Mouse (Mus musculus): ENCODE results near the gene Pofut1. TPM values are rescaled to one million over a fixed set of nuclear protein-coding genes. Genes with fewer than 3 reads are reported as not detected.

The Pofut1 gene
- polyA plus RNA-seq, 1 experiment = 18.7 TPM

GRCm38 (mm10) chr2:153290938-153291928 lies 49.9 kb downstream of the Pofut1 start, which contains the start of gene Kif3b:
TSS of gene Kif3b (plus strand) at chr2:153291413.
- H3K27ac ChIP-seq (ENCODE audit: insufficient read depth, low read length) = peak within 1 kb of the TSS; percentile 39
- 1% methylated on average over 63 of the region's 63 CpGs for WGBS
- peak; percentile 74 to 86 for DNase-seq (ENCODE audit: low read depth in 1 of 2, low spot score in 2 of 2)
- H3K36me3 ChIP-seq (ENCODE audit: control insufficient read depth, insufficient read depth, low read length) = no peaks in the 10 kb centered on the region
- peaks cover 8% of the 10 kb centered on the region; the same call in 1 of the 2 replicates for H3K4me1 ChIP-seq (ENCODE audit: control insufficient read depth, insufficient read depth, insufficient read length)
- TF ChIP-seq POLR2A (IDR thresholded peaks at IDR 0.05; ENCODE audit: low read depth, low read length) = peak; percentile 7; the same call in 1 of the 2 replicates
- TF ChIP-seq CTCF (IDR thresholded peaks at IDR 0.05; ENCODE audit: extremely low read depth, insufficient read depth, insufficient read length, insufficient replicate concordance) = no peak
- peak within 1 kb of the TSS; percentile 68 for H3K4me3 ChIP-seq (ENCODE audit: extremely low read depth, insufficient read depth, insufficient read length)
- no peaks in the 10 kb centered on the region for H3K27me3 ChIP-seq (ENCODE audit: control insufficient read depth, insufficient read depth, low read length)

- TF ChIP-seq CTCF (IDR thresholded peaks at IDR 0.05; ENCODE audit: extremely low read depth, insufficient read depth, insufficient read length, insufficient replicate concordance) (no peak), POLR2A (IDR thresholded peaks at IDR 0.05; ENCODE audit: low read depth, low read length) (no peak)
- Histone ChIP-seq H3K27me3 (ENCODE audit: control insufficient read depth, insufficient read depth, low read length) (no peaks in the 10 kb centered on the region), H3K4me1 (ENCODE audit: control insufficient read depth, insufficient read depth, insufficient read length) (peaks cover 8% of the 10 kb centered on the region; the same call in 1 of the 2 replicates), H3K36me3 (ENCODE audit: control insufficient read depth, insufficient read depth, low read length) (no peaks in the 10 kb centered on the region), H3K4me3 (ENCODE audit: extremely low read depth, insufficient read depth, insufficient read length) (no peak overlapping the region), H3K27ac (ENCODE audit: insufficient read depth, low read length) (no peak overlapping the region)
- DNase-seq (ENCODE audit: low read depth in 1 of 2, low spot score in 2 of 2) = no peak
- WGBS = 34% methylated on average over 7 of the region's 7 CpGs
These were observed 51.0 kb downstream of the Pofut1 start for GRCm38 (mm10) chr2:153292305-153292861.

- no peak for DNase-seq (ENCODE audit: low read depth in 1 of 2, low spot score in 2 of 2)
- no peaks in the 10 kb centered on the region for H3K27me3 ChIP-seq (ENCODE audit: control insufficient read depth, insufficient read depth, low read length)
- H3K4me1 ChIP-seq (ENCODE audit: control insufficient read depth, insufficient read depth, insufficient read length) = peaks cover 10% of the 10 kb centered on the region; the same call in 1 of the 2 replicates
- H3K36me3 ChIP-seq (ENCODE audit: control insufficient read depth, insufficient read depth, low read length) = no peaks in the 10 kb centered on the region
- H3K4me3 ChIP-seq (ENCODE audit: extremely low read depth, insufficient read depth, insufficient read length) = no peak overlapping the region
- H3K27ac ChIP-seq (ENCODE audit: insufficient read depth, low read length) = no peak overlapping the region
- TF ChIP-seq POLR2A (IDR thresholded peaks at IDR 0.05; ENCODE audit: low read depth, low read length) = no peak
- TF ChIP-seq CTCF (IDR thresholded peaks at IDR 0.05; ENCODE audit: extremely low read depth, insufficient read depth, insufficient read length, insufficient replicate concordance) = no peak
- 91% methylated on average over 4 of the region's 4 CpGs for WGBS
These were observed 53.9 kb downstream of the Pofut1 start for GRCm38 (mm10) chr2:153295196-153295595.

DNA sequence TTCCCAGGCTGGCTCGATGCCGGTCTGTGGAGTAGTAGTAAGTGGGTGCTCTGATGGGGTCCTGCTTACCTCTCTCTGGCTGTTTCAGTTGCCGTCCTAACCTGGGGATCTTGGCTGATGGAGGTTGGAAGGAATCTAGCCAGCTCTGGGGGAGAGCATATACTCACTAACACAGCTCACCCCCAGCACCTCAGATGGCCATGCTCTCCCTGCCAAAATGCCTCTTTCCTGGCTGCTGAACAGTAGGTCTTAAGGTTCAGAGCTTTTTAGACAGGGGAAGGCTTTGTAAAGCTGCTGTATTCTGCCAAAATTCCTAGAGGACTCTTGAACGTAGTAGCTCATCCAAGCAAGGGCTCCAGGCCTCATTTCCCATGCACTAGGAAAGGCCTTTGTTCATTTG lies 56.4 kb downstream of the Pofut1 start:
- no peak overlapping the region for H3K4me3 ChIP-seq (ENCODE audit: extremely low read depth, insufficient read depth, insufficient read length)

GRCm38 (mm10) chr2:153298460-153298859 lies 57.1 kb downstream of the Pofut1 start:
- 60% methylated on average over 4 of the region's 4 CpGs for WGBS
- no peak overlapping the region for H3K4me3 ChIP-seq (ENCODE audit: extremely low read depth, insufficient read depth, insufficient read length)
- H3K36me3 ChIP-seq (ENCODE audit: control insufficient read depth, insufficient read depth, low read length) = no peaks in the 10 kb centered on the region
- peaks cover 6% of the 10 kb centered on the region; the same call in 1 of the 2 replicates for H3K4me1 ChIP-seq (ENCODE audit: control insufficient read depth, insufficient read depth, insufficient read length)
- no peak for TF ChIP-seq POLR2A (IDR thresholded peaks at IDR 0.05; ENCODE audit: low read depth, low read length)
- no peak for TF ChIP-seq CTCF (IDR thresholded peaks at IDR 0.05; ENCODE audit: extremely low read depth, insufficient read depth, insufficient read length, insufficient replicate concordance)
- no peaks in the 10 kb centered on the region for H3K27me3 ChIP-seq (ENCODE audit: control insufficient read depth, insufficient read depth, low read length)
- DNase-seq (ENCODE audit: low read depth in 1 of 2, low spot score in 2 of 2) = no peak
- H3K27ac ChIP-seq (ENCODE audit: insufficient read depth, low read length) = peak overlapping the region; percentile 54

More for the DNA sequence above, 56.4 kb downstream of the Pofut1 start:
- Histone ChIP-seq H3K36me3 (ENCODE audit: control insufficient read depth, insufficient read depth, low read length) (no peaks in the 10 kb centered on the region), H3K27ac (ENCODE audit: insufficient read depth, low read length) (no peak overlapping the region), H3K4me1 (ENCODE audit: control insufficient read depth, insufficient read depth, insufficient read length) (peaks cover 6% of the 10 kb centered on the region; the same call in 1 of the 2 replicates), H3K27me3 (ENCODE audit: control insufficient read depth, insufficient read depth, low read length) (no peaks in the 10 kb centered on the region)
- WGBS = 96% methylated on average over 4 of the region's 4 CpGs
- DNase-seq (ENCODE audit: low read depth in 1 of 2, low spot score in 2 of 2) = no peak
- TF ChIP-seq POLR2A (IDR thresholded peaks at IDR 0.05; ENCODE audit: low read depth, low read length) (no peak), CTCF (IDR thresholded peaks at IDR 0.05; ENCODE audit: extremely low read depth, insufficient read depth, insufficient read length, insufficient replicate concordance) (no peak)

GRCm38 (mm10) chr2:153298863-153299262 lies 57.5 kb downstream of the Pofut1 start:
- WGBS = 29% methylated on average over 4 of the region's 4 CpGs
- TF ChIP-seq POLR2A (IDR thresholded peaks at IDR 0.05; ENCODE audit: low read depth, low read length) (no peak), CTCF (IDR thresholded peaks at IDR 0.05; ENCODE audit: extremely low read depth, insufficient read depth, insufficient read length, insufficient replicate concordance) (no peak)
- no peak overlapping the region for H3K4me3 ChIP-seq (ENCODE audit: extremely low read depth, insufficient read depth, insufficient read length)
- DNase-seq (ENCODE audit: low read depth in 1 of 2, low spot score in 2 of 2) = no peak
- no peaks in the 10 kb centered on the region for H3K36me3 ChIP-seq (ENCODE audit: control insufficient read depth, insufficient read depth, low read length)
- H3K27ac ChIP-seq (ENCODE audit: insufficient read depth, low read length) = peak overlapping the region; percentile 54
- no peaks in the 10 kb centered on the region for H3K27me3 ChIP-seq (ENCODE audit: control insufficient read depth, insufficient read depth, low read length)
- peaks cover 6% of the 10 kb centered on the region; the same call in 1 of the 2 replicates for H3K4me1 ChIP-seq (ENCODE audit: control insufficient read depth, insufficient read depth, insufficient read length)
